Mouse (Mus musculus): ENCODE results near the gene Rnf111. TPM values are rescaled to one million over a fixed set of nuclear protein-coding genes. Genes with fewer than 3 reads are reported as not detected.
"Not testable (repeated sequence)": the region's sequence is repeated elsewhere in the genome, so short reads cannot be mapped to it uniquely, and the experiment has no call there.

The Rnf111 gene
- total RNA-seq, 2 experiments from 2014 or later = 23.0 to 42.8 TPM

GRCm38 (mm10) chr9:70502284-70503014 is 1.1 kb downstream of the Rnf111 start:
- ATAC-seq (replicated peaks; ENCODE audit: poor library complexity, severe bottlenecking) = no peak

GRCm38 (mm10) chr9:70496990-70497389 is 6.5 kb downstream of the Rnf111 start:
- ATAC-seq (replicated peaks; ENCODE audit: poor library complexity, severe bottlenecking) = no peak

- ATAC-seq (replicated peaks; ENCODE audit: poor library complexity, severe bottlenecking) = no peak
These were observed 10.5 kb downstream of the Rnf111 start for GRCm38 (mm10) chr9:70493038-70493437.

- no peak for ATAC-seq (replicated peaks; ENCODE audit: poor library complexity, severe bottlenecking)
These were observed 12.3 kb downstream of the Rnf111 start for GRCm38 (mm10) chr9:70491176-70491575.

GRCm38 (mm10) chr9:70487401-70487800 is 16.1 kb downstream of the Rnf111 start:
- ATAC-seq (replicated peaks; ENCODE audit: poor library complexity, severe bottlenecking) = no peak

GRCm38 (mm10) chr9:70485840-70486239 is 17.7 kb downstream of the Rnf111 start:
- no peak for ATAC-seq (replicated peaks; ENCODE audit: poor library complexity, severe bottlenecking)

GRCm38 (mm10) chr9:70483495-70483894 is 20.0 kb downstream of the Rnf111 start:
- ATAC-seq (replicated peaks; ENCODE audit: poor library complexity, severe bottlenecking) = no peak

- ATAC-seq (replicated peaks; ENCODE audit: poor library complexity, severe bottlenecking) = no peak
These were observed 21.7 kb downstream of the Rnf111 start for GRCm38 (mm10) chr9:70481872-70482271.

GRCm38 (mm10) chr9:70477229-70477628 is 26.3 kb downstream of the Rnf111 start:
- no peak for ATAC-seq (replicated peaks; ENCODE audit: poor library complexity, severe bottlenecking)

- no peak for ATAC-seq (replicated peaks; ENCODE audit: poor library complexity, severe bottlenecking)
These were observed 27.7 kb downstream of the Rnf111 start for GRCm38 (mm10) chr9:70475777-70476270.

- ATAC-seq (replicated peaks; ENCODE audit: poor library complexity, severe bottlenecking) = no peak
These were observed 30.1 kb downstream of the Rnf111 start for GRCm38 (mm10) chr9:70473400-70473799.

- not testable (repeated sequence) for ATAC-seq (replicated peaks; ENCODE audit: poor library complexity, severe bottlenecking)
These were observed 40.4 kb downstream of the Rnf111 start for GRCm38 (mm10) chr9:70463091-70463490.

GRCm38 (mm10) chr9:70452371-70452770 is 51.2 kb downstream of the Rnf111 start:
- no peak for ATAC-seq (replicated peaks; ENCODE audit: poor library complexity, severe bottlenecking)

- no peak for ATAC-seq (replicated peaks; ENCODE audit: poor library complexity, severe bottlenecking)
These were observed 54.5 kb downstream of the Rnf111 start for GRCm38 (mm10) chr9:70449072-70449471.

- ATAC-seq (replicated peaks; ENCODE audit: poor library complexity, severe bottlenecking) = no peak
These were observed 63.6 kb downstream of the Rnf111 start for GRCm38 (mm10) chr9:70439959-70440358.

- no peak for ATAC-seq (replicated peaks; ENCODE audit: poor library complexity, severe bottlenecking)
These were observed 80.9 kb downstream of the Rnf111 start for GRCm38 (mm10) chr9:70422661-70423060.

- peak; percentile 99 for ATAC-seq (replicated peaks; ENCODE audit: poor library complexity, severe bottlenecking)
These were observed 82.1 kb downstream of the Rnf111 start, which contains the start of gene Ccnb2 for GRCm38 (mm10) chr9:70421257-70422056. Gene Ccnb2, minus strand, starts transcription at chr9:70421547.

GRCm38 (mm10) chr9:70416412-70416811 is 87.1 kb downstream of the Rnf111 start:
- peak; percentile 48; the same call in 1 of the 2 replicates for ATAC-seq (replicated peaks; ENCODE audit: poor library complexity, severe bottlenecking)

- ATAC-seq (replicated peaks; ENCODE audit: poor library complexity, severe bottlenecking) = no peak
These were observed 90.5 kb downstream of the Rnf111 start for GRCm38 (mm10) chr9:70413038-70413437.

- no peak for ATAC-seq (replicated peaks; ENCODE audit: poor library complexity, severe bottlenecking)
These were observed 92.9 kb downstream of the Rnf111 start for GRCm38 (mm10) chr9:70410668-70411067.

GRCm38 (mm10) chr9:70409743-70410142 is 93.8 kb downstream of the Rnf111 start:
- ATAC-seq (replicated peaks; ENCODE audit: poor library complexity, severe bottlenecking) = no peak

Data from granulocyte monocyte progenitor cell, adult 5-6 weeks (primary cell).